ENCODE assay signal across 15 mouse cellular contexts in genomic region chr1:97630146-97630545, GRCm38 (mm10). TPM values are rescaled to one million over a fixed set of nuclear protein-coding genes. Genes with fewer than 3 reads are reported as not detected.
DNase-seq lines count a peak whose midpoint lies in the region; ATAC-seq lines count a peak whose summit lies in the region.
"Had no signal": no experiment of that assay in that cellular context is flagged by ENCODE, and none has a peak within 500 bp of the region (broad histone marks: within the 10 kb centered on the region; RNA-seq: fewer than 3 reads in every experiment).

No protein-coding gene starts in this region.

- ATAC-seq in forebrain, embryonic 11.5 days (replicated peaks; ENCODE audit: low FRiP score) = peak; percentile 55
- ATAC-seq in granulocyte monocyte progenitor cell, adult 5-6 weeks (replicated peaks; ENCODE audit: poor library complexity, severe bottlenecking) = peak; percentile 20; the same call in 1 of the 2 replicates
- peak; percentile 4; the same call in 1 of the 2 replicates for ATAC-seq in neural tube, embryonic 15.5 days (ENCODE audit: low FRiP score)
- ATAC-seq: intestine, postnatal 0 days; lung, postnatal 0 days had no signal

- H3K4me3 ChIP-seq in forebrain, embryonic 11.5 days (ENCODE audit: low read depth, low read length) = no peak overlapping the region
- no peak overlapping the region for H3K4me3 ChIP-seq in neural tube, embryonic 15.5 days (replicated peaks)
- H3K4me3 ChIP-seq: liver, embryonic 13.5 days; megakaryocyte, embryonic 14.5 days had no signal

- H3K36me3 ChIP-seq in forebrain, embryonic 11.5 days (ENCODE audit: control insufficient read depth, insufficient read depth, low read length) = no peaks in the 10 kb centered on the region
- 0 out of 2 replicates have a peak, but pooled peaks cover 2% of the 10 kb centered on the region for H3K36me3 ChIP-seq in neural tube, embryonic 15.5 days
- H3K36me3 ChIP-seq: G1E had no signal

- no peaks in the 10 kb centered on the region for H3K4me1 ChIP-seq in forebrain, embryonic 11.5 days (replicated peaks; ENCODE audit: control insufficient read depth, insufficient read depth, low read length)
- peaks cover 10% of the 10 kb centered on the region; the same call in 1 of the 2 replicates for H3K4me1 ChIP-seq in neural tube, embryonic 15.5 days
- H3K4me1 ChIP-seq: megakaryocyte, embryonic 14.5 days had no signal

- 56% methylated on average over 5 of the region's 5 CpGs for WGBS in forebrain, embryonic 11.5 days
- 41% methylated on average over 5 of the region's 5 CpGs for WGBS in neural tube, embryonic 15.5 days

- H3K27ac ChIP-seq in forebrain, embryonic 11.5 days (ENCODE audit: low read depth, low read length) = no peak overlapping the region
- H3K27ac ChIP-seq in neural tube, embryonic 15.5 days (replicated peaks) = no peak overlapping the region
- H3K27ac ChIP-seq: liver, embryonic 13.5 days had no signal

- peak; percentile 38 for DNase-seq in layer of hippocampus, adult 9-11 months
- DNase-seq in layer of hippocampus, adult 11-12 months (ENCODE audit: low spot score) = no peak
- no peak for DNase-seq in forebrain, embryonic 11.5 days (ENCODE audit: low spot score)
- DNase-seq in layer of hippocampus, adult 8-10 months (ENCODE audit: low spot score in 2 of 2) = no peak
- DNase-seq in frontal cortex, postnatal 14 days (ENCODE audit: low spot score in 2 of 2) = no peak
- DNase-seq: adrenal gland, postnatal 25 days; cerebellum, adult 11 months; kidney, postnatal 14 days; liver, embryonic 13.5 days had no signal

- H3K27me3 ChIP-seq in forebrain, embryonic 11.5 days (ENCODE audit: control insufficient read depth, insufficient read depth, low read length) = no peaks in the 10 kb centered on the region
- H3K27me3 ChIP-seq in neural tube, embryonic 15.5 days (replicated peaks) = no peaks in the 10 kb centered on the region
- H3K27me3 ChIP-seq: liver, embryonic 13.5 days; megakaryocyte, embryonic 14.5 days had no signal

- H3K9ac ChIP-seq in forebrain, embryonic 11.5 days (ENCODE audit: low read length) = no peak overlapping the region
- H3K9ac ChIP-seq in neural tube, embryonic 15.5 days (replicated peaks) = no peak overlapping the region
- H3K9ac ChIP-seq: liver, embryonic 13.5 days had no signal

- no peak overlapping the region for H3K4me2 ChIP-seq in forebrain, embryonic 11.5 days (ENCODE audit: low read depth, low read length, severe bottlenecking)
- H3K4me2 ChIP-seq in neural tube, embryonic 15.5 days = no peak overlapping the region
- H3K4me2 ChIP-seq: liver, embryonic 13.5 days had no signal

- H3K9me3 ChIP-seq in forebrain, embryonic 11.5 days (ENCODE audit: control insufficient read depth, low read length) = no peaks in the 10 kb centered on the region
- no peaks in the 10 kb centered on the region for H3K9me3 ChIP-seq in neural tube, embryonic 15.5 days (replicated peaks)
- H3K9me3 ChIP-seq: liver, embryonic 13.5 days; megakaryocyte, embryonic 14.5 days had no signal

RNA-seq across cellular contexts. Expression of gene D1Ertd622e, which starts 31.7 kb away (rescaled TPM):
- polyA plus RNA-seq in forebrain, embryonic 11.5 days (2014; fragmentation: Nextera tagmentation; extraction: Ambion mirVana) = 46.2 and 46.8 TPM in 2 replicates
- total RNA-seq in granulocyte monocyte progenitor cell, adult 5-6 weeks (2014; fragmentation: Nextera tagmentation) = 30.1 and 31.0 TPM in 2 replicates
- 33.0 and 53.3 TPM in 2 replicates for total RNA-seq in granulocyte monocyte progenitor cell, adult 5-6 weeks (2017)
- 53.4 and 63.0 TPM in 2 replicates for polyA plus RNA-seq in neural tube, embryonic 15.5 days (2015; fragmentation: Nextera tagmentation; extraction: Ambion mirVana)
- total RNA-seq in layer of hippocampus, adult 8-10 months (2022) = 10 to 100 TPM; 55.2 to 56.6 (median 55.9) TPM

Comparison
In these comparisons a context has a peak if more than half of its experiments do, and no peak if none do; other contexts are left out.
1. ATAC-seq: peak in every context shown above with its lines; median percentile 55 in forebrain, embryonic 11.5 days; 20 in granulocyte monocyte progenitor cell, adult 5-6 weeks; 4 in neural tube, embryonic 15.5 days.